Mouse (Mus musculus): ENCODE results near the gene Nfkb1.

The Nfkb1 gene

DNA sequence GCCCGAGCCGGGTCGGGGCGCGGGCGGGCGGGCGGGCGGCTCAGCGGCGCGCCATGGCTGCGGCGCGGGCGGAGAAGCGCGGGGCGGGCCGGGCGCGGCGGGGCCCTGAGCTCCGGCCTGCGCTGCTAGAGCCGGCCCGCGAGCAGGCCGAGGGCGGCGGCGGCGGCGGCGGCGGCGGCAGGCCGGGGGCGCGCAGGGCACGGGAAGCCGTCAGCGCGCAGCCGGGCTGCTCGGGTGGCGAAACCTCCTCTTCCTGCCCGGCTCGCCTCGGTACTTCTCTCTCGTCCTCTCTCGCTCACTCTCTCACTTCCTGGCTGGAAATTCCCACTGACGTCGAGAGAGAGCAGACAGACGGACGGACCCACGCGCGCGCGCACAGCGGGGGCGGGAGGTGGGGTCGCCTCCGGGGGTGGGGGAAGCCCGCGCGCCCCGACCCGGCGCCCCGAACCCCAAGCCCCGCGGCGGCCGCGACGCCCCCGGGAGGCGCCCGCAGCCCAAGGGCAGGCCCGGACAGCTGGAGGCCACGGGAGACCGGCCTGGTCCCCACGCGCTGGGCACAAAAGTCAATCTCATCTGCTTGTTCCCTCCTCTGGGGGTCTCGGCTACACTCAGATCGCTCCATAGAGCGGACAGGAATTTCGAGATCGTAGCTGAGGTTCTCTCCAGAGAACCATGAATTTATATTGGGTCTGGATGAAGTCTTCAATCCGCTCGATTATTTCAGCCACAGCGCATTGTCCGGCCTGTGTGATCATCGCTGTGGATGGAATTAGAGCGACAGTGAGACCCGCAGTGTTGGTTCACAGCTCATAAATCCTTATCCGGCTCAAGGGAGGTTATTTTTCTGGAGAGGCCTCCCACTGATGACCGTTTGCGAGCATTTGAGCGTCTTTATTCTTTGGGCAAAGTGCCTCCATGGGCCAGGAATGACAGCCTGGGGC lies at the start of gene Nfkb1:
TSS of gene Nfkb1 (minus strand) at position 357 of the 941 bp plus-strand sequence.
- peak; percentile 79 for DNase-seq (ENCODE audit: low read depth, low spot score)

DNA sequence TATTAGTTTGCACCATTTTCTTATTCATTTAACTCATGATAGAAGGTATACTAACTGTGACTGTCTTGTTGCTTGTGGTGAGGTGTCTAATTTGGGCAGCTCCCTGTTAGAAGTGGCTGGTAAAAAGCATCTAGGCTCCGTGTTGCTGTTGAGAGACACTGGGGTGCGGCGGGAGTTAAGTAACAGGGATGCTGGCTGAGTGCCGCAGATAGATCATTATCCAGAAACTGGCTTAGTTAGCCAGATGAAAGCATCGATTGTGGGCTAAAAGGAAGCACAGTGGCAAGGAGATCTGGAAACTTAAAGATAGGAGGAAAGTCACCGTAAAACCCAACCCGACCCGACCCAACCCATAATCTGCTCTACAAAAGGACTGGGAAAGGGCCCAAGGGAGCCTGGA lies 49.4 kb upstream of the Nfkb1 start:
- DNase-seq (ENCODE audit: low read depth, low spot score), result no peak

DNA sequence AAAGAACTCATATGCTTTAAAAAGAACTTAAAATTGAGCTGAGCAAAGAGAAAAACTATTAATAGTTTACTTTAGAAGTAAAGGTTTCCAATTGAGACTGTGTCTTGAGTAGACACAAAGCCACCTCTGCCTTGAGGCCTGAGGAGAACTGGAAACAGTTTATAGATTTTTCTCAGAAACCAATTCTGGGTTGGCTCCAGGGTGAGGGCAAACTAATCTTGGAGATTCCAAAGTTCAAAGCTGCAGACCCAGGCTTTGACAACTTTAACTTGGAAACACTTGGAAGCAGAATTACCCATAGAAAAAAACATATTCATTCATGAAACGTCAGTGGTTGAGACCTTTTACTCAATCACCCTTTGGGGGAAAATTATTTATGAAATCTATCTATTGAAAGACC lies 43.4 kb upstream of the Nfkb1 start:
- no peak for DNase-seq (ENCODE audit: low read depth, low spot score)

DNA sequence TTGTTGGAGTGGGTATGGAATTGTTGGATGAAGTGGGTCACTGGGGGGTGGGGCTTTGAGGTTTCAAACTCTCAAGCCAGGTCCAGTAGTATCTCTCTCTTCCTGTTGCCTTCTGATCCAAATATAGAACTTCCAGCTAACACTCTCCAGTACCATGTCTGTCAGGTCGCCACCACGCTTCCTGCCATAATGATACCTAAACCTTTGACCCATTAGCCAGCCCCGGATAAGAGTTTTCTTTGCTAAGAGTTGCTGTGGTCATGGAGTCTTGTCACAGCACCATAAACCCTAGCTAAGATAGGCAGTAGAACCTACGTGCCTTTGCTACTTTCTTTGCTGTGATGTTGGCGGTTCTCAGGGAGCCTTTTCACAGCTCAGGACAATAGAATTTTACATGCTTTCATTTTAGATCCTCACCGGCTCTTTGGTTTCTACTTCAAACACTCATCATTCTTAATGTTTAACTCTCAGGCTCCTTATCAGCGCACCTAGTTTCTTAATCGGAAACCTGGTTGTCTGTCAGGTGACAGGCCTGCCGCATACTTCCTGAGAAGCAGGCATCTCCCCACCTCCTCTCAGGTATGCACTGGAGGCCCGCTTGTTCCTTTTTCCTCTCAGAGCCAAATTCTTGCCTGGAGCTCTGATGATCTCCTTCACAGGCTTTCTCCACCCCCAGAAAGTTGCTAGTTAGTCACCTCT lies 41.5 kb upstream of the Nfkb1 start:
- DNase-seq (ENCODE audit: low read depth, low spot score), result no peak

DNA sequence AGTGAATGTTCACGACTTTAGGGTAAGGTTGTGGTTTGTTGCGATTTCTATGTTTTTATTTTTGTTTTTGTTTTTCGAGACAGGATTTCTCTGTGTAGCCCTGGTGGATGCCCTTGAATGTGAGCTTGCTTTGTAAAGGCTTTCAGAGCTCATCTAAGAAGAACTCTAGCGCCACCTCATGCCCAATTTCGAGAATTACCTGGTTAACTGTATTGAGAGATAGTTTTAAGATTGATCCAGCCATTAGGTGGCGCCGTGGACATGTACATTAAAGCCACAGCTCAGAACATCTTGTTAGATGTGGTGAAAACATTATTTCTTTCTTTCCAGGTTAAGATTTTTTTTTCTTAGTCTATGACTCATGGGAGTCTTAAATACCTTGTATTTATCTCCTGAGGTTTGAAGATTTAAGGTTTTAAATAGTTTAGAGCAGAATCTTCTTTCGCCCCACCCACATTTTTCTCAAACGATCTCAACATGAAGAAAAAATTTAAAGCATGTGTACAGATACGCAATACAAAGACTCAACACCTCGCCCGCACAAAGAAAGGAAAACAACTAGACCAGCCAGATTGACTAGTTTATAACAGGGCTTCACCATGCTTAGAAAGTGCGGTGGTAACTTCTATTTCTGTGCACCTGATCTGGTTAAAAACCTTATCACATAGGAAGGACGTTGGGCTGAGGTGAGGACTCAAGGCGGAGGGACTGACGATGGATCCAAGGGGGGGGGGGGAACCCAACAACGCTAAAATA lies 40.1 kb upstream of the Nfkb1 start:
- peak; percentile 98 for DNase-seq (ENCODE audit: low read depth, low spot score)

DNA sequence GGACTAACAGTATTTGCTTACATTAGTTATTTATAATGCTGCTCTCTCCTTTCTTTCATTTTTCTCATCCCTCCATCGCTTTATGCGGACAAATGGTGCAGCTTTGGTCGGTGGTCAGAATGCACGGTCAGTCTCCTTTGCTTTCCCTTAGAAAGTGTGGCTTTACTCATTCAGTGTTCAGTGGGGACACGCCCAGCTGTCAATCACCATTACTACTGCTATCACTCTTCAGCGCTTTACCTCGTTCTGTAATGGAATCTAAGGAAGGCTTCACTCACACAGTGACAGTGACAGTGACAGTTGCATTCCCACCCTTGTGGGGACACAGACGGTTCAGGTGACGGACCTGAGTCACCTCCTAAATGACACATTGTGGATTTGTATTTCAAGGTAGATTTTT lies 39.4 kb upstream of the Nfkb1 start:
- no peak for DNase-seq (ENCODE audit: low read depth, low spot score)

DNA sequence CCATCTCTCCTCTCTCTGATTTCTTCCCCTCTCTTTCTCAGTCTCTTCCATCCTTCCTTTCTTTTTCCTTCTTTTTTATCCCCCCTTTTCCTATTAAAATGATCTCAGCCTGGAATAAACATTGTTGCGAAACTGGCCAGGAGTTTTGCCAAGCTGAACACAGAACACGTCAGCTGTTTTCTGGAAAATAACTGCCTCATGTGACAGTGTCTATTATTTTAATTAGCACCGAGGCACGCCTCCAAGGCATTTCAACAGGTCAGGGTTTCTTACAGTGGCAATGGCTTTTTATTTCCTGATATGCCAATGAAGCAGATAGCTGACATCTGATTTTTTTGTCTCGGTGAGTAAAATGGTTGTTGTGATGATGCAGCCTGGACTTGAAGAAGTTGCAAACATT lies 38.2 kb upstream of the Nfkb1 start:
- peak; percentile 27 for DNase-seq (ENCODE audit: low read depth, low spot score)

DNA sequence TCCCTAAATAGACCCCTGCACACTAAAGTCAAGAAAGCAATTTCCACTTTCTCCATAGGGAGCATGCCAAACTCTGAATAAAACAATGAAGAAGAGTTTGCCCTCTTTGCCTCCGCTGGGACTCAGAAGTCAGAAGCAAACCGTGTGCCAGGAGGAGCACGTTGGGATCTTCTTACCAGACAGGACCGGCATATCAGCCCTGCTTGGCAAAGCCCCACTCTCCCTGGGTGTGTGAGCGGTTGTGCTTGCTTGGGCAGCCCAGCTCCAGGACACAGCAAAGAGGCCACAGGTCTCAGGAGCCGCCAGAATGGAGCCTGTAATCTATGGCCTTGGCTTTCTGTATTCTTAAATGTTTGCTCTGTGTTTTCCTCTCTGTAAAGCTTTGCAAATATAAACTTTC lies 37.6 kb upstream of the Nfkb1 start:
- DNase-seq (ENCODE audit: low read depth, low spot score), result no peak

DNA sequence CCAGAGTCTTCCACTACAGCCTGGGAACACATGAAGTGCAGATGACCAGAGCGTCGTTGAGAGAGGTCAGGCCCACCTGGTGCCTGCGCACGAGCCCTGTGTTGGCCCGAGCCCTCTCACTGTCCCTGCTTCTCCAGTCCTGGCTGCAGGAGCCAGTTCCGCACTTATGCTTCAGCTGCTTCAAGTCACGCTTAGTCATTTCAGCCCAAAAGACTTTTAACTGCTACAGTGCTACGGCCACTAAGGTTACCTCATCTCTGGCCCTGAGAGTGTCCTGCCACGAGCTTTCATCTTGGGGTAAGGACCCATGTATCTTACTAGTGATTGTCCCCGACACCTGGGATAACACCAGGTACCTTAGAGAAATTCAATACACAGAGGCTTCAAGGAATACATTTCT lies 36.0 kb upstream of the Nfkb1 start:
- no peak for DNase-seq (ENCODE audit: low read depth, low spot score)

DNA sequence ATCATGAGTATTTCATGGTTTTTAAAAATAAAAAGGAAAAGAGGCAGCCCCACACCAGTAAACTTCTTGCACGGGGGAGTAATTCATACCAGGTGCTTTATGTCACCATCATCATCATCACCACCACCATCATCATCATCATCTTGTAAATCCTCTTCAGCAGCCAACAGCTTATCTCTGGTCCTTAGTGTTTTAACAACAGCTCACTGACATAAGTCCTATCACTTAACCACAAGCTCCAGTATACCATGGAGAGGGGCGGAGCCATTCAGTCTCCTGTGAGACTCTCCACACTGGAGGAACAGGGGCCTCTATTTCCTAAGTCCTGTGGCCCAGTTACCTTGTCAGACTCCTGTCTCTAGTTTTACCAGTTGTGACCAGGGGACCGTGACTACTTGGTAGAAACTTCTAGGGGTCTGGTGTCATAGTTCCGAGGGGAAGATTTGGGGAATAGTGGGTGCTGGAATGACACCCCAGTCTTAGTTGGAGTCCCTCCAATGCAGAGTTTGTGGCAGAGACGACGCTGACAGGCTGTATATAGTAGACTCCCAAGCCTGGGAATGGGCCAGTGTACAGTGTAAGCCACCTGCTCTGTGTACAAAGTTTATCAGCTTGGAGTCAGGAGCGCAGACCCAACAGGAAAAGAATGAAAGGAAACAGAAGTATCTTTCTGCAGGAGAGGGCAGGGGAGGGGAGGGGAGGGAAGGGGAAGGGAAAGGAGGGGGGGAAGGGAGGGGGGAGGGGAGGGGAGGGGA lies 35.4 kb upstream of the Nfkb1 start:
- no peak for DNase-seq (ENCODE audit: low read depth, low spot score)

DNA sequence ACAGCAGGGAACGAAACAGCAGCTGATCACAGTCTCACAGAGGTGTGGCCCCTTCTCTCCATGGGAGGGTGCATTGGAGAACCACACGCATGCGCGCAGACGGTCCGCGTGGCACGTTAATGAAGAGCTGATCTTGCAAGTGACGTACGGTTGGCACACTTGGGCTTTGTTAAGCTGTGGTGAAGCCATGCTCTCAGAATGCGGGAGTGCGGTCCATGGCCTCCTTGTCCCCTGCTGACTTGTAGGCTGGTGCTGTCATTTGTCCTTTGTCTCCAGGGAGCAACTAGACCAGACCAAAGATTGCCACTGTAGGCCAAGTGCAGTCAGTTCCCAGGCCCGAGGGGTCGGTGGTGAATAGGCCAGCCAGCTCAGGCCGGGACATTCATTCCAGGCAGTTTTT lies 34.7 kb upstream of the Nfkb1 start:
- DNase-seq (ENCODE audit: low read depth, low spot score), result peak; percentile 34

DNA sequence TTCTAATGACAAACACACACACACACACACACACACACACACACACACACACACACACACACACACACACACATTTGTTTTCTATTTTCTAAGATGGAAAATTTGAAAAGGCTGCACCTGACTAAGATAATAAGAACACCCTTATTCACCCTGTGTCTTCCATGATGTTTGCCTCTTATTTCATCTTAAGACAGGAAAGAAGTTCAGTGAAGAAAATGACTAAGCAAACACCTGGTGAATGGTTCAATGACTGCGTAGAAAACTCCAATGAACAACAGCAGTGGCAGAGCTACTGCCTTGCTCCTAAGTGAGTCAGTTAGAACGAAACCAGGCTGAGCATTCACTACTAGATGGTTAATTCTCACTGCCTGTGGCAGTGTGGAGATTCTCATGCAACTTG lies 30.8 kb upstream of the Nfkb1 start:
- no peak for DNase-seq (ENCODE audit: low read depth, low spot score)

DNA sequence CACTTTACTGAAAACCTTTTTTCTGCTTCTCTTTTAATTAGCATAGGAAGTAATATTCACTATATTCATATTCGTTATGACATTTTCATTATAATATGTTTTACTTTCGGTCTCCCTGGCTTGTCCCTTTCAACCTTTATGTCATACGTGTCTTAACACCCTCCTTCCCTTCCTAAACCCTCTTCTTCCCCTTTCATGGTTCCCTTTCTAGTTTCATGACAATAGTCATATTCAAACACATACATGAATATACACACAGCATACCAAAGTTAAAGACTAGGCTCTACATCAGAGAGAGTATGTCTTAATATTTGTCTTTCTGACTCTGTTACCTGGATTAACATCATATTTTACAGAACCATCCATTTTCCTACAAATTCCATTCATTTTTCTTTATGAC lies 28.6 kb upstream of the Nfkb1 start:
- DNase-seq (ENCODE audit: low read depth, low spot score), result no peak

DNA sequence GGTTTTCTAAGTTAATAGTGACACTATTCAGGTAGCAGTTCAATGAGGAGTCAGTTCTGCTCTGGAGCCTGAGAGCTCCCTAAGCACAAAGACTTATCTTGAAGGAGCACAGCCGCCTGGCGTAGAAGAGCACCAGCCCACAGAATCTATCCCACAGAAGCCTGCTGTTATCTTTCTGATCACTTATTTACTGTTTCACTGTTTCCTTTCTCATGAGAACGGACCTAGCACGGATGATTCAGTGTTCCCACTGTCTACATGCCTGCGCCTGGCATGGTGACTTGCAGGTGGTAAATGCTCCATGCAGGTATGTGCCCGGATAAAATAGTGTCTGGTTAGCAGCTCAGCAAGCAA lies 27.8 kb upstream of the Nfkb1 start:
- DNase-seq (ENCODE audit: low read depth, low spot score), result no peak

DNA sequence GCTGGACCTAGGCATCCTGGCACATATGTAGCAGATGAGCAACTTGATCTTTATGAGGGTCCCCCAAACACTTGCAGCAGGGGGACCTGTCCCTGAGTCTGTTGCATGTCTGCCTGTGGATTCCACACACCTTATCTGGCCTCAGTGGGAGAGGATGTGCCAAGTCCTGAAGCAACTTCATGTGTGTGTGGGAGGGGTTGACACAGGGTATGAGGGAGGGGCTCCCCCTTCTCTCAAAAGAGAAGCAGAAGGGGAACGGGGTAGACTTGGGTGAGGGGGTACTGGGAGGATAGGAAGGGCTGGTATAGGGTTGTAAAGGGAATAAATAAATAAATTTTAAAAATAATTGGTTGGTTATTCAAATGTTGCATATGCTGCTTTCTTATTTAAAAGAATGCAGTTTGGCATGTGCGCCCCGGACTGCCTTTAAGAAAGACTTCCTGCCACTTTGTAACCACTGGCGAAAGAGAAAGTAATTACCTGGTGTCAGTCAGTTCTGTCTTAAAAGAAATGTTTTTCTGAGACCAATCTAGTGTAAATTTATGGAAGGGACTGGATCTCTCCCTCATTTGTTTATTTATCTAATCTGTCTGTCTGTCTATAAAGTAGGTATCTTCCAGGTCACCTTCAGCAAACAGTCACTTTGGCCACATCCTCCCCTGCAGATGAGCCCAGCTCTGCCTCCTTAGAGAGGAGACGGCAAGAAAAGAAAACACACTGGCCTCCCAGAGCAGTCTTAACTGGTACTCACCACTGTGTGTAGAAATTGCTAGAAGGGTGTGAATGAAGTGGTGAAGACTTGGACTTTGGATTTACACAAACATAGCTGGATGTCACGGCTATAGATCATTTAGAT lies 27.2 kb upstream of the Nfkb1 start:
- no peak for DNase-seq (ENCODE audit: low read depth, low spot score)

DNA sequence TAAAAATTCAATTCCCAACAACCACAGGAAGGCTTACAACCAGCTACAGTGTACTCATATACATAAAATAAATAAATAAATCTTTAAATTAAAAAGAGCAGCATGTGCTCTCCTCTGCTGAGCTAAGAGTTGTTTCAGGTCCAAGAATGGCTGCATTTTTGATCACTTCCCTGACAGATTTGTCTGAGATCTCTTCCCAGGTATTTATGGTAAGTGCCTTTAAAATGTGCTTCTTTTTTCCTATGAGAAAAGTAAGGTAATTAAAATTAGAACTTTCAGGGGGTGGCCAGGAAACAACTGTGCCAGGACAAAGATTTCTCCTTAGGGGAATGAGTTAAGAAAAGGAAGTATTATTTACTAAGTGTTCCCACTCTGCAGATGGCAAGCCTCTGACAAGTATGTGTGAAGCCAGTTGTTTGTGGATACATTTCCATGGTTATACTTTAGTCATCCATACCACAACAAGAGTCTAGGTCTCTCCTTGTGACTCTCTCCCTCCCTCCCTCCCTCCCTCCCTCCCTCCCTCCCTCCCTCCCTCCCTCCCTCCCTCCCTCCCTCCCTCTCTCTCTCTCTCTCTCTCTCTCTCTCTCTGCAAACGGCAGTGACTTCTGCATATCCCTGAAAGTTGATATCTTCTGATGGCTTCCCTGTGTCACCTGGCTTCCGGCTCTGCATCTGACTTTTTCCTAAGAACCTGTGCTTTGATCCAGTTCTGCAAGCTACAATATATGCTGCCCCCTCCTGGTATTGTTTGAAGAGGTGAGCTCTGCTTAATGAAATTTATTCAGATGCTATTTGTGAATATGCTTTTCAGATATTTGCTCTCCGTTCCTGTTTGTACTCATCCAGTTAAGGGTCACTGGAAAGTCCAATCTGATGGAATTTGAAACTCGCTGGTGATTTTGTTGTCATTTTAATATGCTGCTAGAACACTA lies 21.9 kb upstream of the Nfkb1 start:
- peak; percentile 58 for DNase-seq (ENCODE audit: low read depth, low spot score)

DNA sequence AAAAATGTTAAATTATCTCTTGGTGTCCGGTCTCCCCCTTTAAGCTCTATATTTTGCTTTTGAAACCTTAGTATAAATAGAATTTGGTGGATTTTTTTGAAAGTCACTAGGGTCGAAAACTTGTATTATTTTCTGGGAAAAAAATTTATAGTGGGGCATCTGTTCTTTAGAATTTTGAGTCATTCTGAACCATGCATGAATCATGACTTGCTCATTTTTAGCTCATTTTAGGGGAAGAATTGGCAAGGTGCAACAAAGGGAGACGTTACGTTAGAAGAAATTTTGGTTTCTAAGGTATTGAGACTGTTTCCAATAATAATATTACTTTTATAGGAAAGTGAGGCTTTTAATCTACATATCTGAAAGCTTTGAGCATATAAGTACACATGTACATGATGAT lies 20.3 kb upstream of the Nfkb1 start:
- no peak for DNase-seq (ENCODE audit: low read depth, low spot score)

DNA sequence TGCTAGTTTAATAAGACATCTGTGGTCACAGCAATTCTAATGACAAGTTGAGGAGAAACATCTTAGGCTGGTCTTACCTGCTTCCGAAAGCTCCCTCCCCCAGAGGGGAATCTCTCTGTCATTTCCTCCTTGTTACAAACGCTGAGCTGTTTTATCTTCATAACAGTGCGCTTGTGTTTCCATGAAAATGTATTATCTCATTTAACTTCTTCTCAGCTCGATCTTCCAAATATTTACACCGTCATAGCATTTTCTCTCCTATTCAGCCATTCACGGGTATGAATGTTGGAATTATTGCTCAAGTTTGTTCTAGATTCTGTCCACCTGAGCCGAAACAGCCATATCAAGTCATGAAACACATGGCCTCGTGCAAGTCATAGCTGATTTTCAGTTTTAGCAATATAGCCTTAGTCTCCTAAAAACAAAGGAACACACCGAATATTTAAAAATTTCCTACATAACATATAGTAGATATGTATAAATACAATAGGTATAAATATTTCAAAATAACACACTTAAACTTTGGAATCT lies 19.8 kb upstream of the Nfkb1 start:
- DNase-seq (ENCODE audit: low read depth, low spot score), result no peak

DNA sequence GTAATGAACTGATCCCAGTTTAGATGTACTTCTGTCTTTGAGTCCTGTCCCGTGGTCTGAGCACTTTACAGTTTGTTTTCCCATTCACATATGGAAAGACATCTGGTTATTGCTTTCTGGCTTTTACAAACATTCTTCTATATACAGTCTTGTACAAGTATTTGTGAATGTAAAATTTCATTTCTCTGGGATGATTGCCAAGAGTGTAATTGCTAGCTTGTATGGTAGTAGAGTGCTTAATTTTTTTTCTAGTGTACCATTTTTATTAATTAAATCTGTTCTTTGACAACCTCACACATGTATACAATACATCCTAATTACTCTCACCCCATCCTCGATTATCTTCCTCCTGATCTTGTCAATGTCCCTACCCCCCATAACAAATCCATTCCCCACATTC lies 12.0 kb upstream of the Nfkb1 start:
- peak; percentile 21 for DNase-seq (ENCODE audit: low read depth, low spot score)
